25 mouse cellular contexts compared by ENCODE assay signal in the genomic region with DNA sequence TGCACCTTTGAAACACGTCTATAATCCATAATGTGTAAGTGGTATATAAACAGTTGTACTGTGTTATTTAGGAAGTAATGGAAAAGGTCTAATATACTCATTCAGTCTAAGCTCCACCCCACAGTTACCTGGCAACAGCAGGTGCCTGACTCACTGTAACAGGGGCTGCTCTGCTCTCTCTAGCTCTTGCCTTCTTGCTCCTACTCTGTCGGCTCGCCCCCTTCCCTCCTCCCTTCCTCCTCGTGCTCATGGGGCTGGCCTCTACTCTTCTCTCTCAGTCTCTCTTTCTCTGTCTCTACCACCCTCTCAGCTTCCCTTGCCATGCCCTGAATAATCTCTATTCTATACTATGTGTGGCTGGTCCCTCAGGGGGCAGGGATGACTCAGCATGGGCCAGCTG. TPM values are rescaled to one million over a fixed set of nuclear protein-coding genes. Genes with fewer than 3 reads are reported as not detected.
DNase-seq lines count a peak whose midpoint lies in the region; TF ChIP-seq lines count a peak whose summit lies in the region.
"Had no signal": no experiment of that assay in that cellular context is flagged by ENCODE, and none has a peak within 500 bp of the region (broad histone marks: within the 10 kb centered on the region; RNA-seq: fewer than 3 reads in every experiment).

No protein-coding gene starts in this region.

- H3K27ac ChIP-seq in kidney, adult 2 months (ENCODE audit: insufficient read depth, low read depth, low read length) = no peak overlapping the region
- H3K27ac ChIP-seq in ES-Bruce4 (ENCODE audit: insufficient read depth, low read length) = peak overlapping the region; percentile 94
- H3K27ac ChIP-seq: embryonic facial prominence, embryonic 10.5 days; embryonic facial prominence, embryonic 15.5 days; forebrain, embryonic 12.5 days; limb, embryonic 13.5 days; macrophage; stomach, postnatal 0 days had no signal

- WGBS in kidney, adult 2 months = 17% methylated on average over 4 of the region's 4 CpGs
- 39% methylated on average over 4 of the region's 4 CpGs for WGBS in lung, adult 2 months

- TF ChIP-seq POLR2A in kidney, adult 2 months (IDR thresholded peaks at IDR 0.05; ENCODE audit: low read depth, low read length) = no peak
- TF ChIP-seq POLR2A in lung, adult 2 months (IDR thresholded peaks at IDR 0.05; ENCODE audit: borderline replicate concordance, extremely low read depth, low read depth, low read length) = 0 out of 2 replicates have a peak, but pooled peaks have one; percentile 10
- no peak for TF ChIP-seq POLR2A in ES-Bruce4 (IDR thresholded peaks at IDR 0.05; ENCODE audit: insufficient read depth, low read length)

- H3K36me3 ChIP-seq in kidney, adult 2 months (ENCODE audit: control insufficient read depth, insufficient read depth, low read length) = no peaks in the 10 kb centered on the region
- no peaks in the 10 kb centered on the region for H3K36me3 ChIP-seq in ES-Bruce4 (ENCODE audit: control insufficient read depth, insufficient read depth, low read length, poor library complexity, severe bottlenecking)

- H3K27me3 ChIP-seq in kidney, adult 2 months (replicated peaks; ENCODE audit: control insufficient read depth, insufficient read depth, low read length) = no peaks in the 10 kb centered on the region
- no peaks in the 10 kb centered on the region for H3K27me3 ChIP-seq in ES-Bruce4 (ENCODE audit: control insufficient read depth, insufficient read depth, low read length, poor library complexity, severe bottlenecking)
- H3K27me3 ChIP-seq: embryonic facial prominence, embryonic 15.5 days; forebrain, embryonic 12.5 days; heart, embryonic 12.5 days; hindbrain, embryonic 13.5 days; limb, embryonic 13.5 days had no signal

- H3K9ac ChIP-seq in ES-Bruce4 (ENCODE audit: low read depth, poor library complexity, severe bottlenecking) = peak overlapping the region; percentile 18; the same call in 1 of the 2 replicates
- H3K9ac ChIP-seq: embryonic facial prominence, embryonic 15.5 days; forebrain, embryonic 12.5 days; heart, embryonic 12.5 days; hindbrain, embryonic 13.5 days; limb, embryonic 13.5 days had no signal

- H3K4me3 ChIP-seq in kidney, adult 2 months (ENCODE audit: insufficient read depth, low read depth, low read length) = no peak overlapping the region
- H3K4me3 ChIP-seq in lung, adult 2 months (replicated peaks; ENCODE audit: extremely low read depth, low read depth, low read length) = no peak overlapping the region
- peak overlapping the region; percentile 16; the same call in 1 of the 2 replicates for H3K4me3 ChIP-seq in ES-Bruce4 (ENCODE audit: low read depth, low read length)
- H3K4me3 ChIP-seq: embryonic facial prominence, embryonic 10.5 days; embryonic facial prominence, embryonic 15.5 days; forebrain, embryonic 12.5 days; heart, embryonic 12.5 days; hindbrain, embryonic 13.5 days; limb, embryonic 13.5 days had no signal

- peak; percentile 22 for DNase-seq in kidney, adult 11 months
- no peak for DNase-seq in kidney, adult 2 months
- DNase-seq in lung, adult 2 months = no peak
- no peak for DNase-seq in lung, postnatal 4 days
- DNase-seq in A20 (ENCODE audit: low read depth, low spot score) = peak; percentile 64
- no peak for DNase-seq in T-cell, adult 2 months (ENCODE audit: low spot score)
- DNase-seq in cerebellum, adult 8-10 months = no peak
- DNase-seq: adrenal gland, adult 8-10 months; cerebellum, adult 2 months; cerebellum, postnatal 25 days; heart, adult 18-20 months; heart, postnatal 4 days; midbrain, embryonic 14.5 days; right cerebral cortex, postnatal 25 days; thymus, adult 18-20 months; thymus, postnatal 25 days had no signal

- no peak for TF ChIP-seq CTCF in kidney, adult 2 months (conservative IDR thresholded peaks at IDR 0.05; ENCODE audit: insufficient read depth, insufficient read length, low read depth, low read length)
- TF ChIP-seq CTCF in lung, adult 2 months (IDR thresholded peaks at IDR 0.05; ENCODE audit: insufficient read depth, low read length) = no peak
- no peak for TF ChIP-seq CTCF in ES-Bruce4 (IDR thresholded peaks at IDR 0.05; ENCODE audit: low read depth, low read length)

- peaks cover 18% of the 10 kb centered on the region for H3K4me1 ChIP-seq in kidney, adult 2 months (ENCODE audit: control insufficient read depth, insufficient read depth, low read length)
- H3K4me1 ChIP-seq in lung, adult 2 months (ENCODE audit: control insufficient read depth, insufficient read depth, low read length) = peaks cover 15% of the 10 kb centered on the region
- peaks cover 2% of the 10 kb centered on the region for H3K4me1 ChIP-seq in ES-Bruce4 (ENCODE audit: control insufficient read depth, insufficient read depth, low read length)

- H3K9me3 ChIP-seq in ES-Bruce4 (replicated peaks; ENCODE audit: control insufficient read depth, insufficient read depth, low read length, poor library complexity, severe bottlenecking) = no peaks in the 10 kb centered on the region
- H3K9me3 ChIP-seq: embryonic facial prominence, embryonic 10.5 days; embryonic facial prominence, embryonic 15.5 days; forebrain, embryonic 12.5 days; heart, embryonic 12.5 days; hindbrain, embryonic 13.5 days; limb, embryonic 13.5 days had no signal

- peak; percentile 60; the same call in 1 of the 2 replicates for TF ChIP-seq EP300 in ES-Bruce4 (IDR thresholded peaks at IDR 0.05; ENCODE audit: insufficient read depth, low read depth, low read length)

RNA-seq across cellular contexts. Expression of gene Zdhhc18, which starts 7.0 kb away (rescaled TPM):
- polyA plus RNA-seq in kidney, adult 2 months (2012; rRNA removed) = 28.7 and 31.6 TPM in 2 replicates
- 79.1 and 85.6 TPM in 2 replicates for polyA plus RNA-seq in lung, adult 2 months (2012; rRNA removed)
- 34.4 and 43.8 TPM in 2 replicates for polyA plus RNA-seq in ES-Bruce4 (2011; ENCODE audit: insufficient read depth, insufficient read length, low read depth, missing spikeins)

RNA-seq across cellular contexts. Expression of gene Pigv, which starts 15.4 kb away (rescaled TPM):
- 15.8 and 16.2 TPM in 2 replicates for polyA plus RNA-seq in kidney, adult 2 months (2012; rRNA removed)
- 13.6 and 15.9 TPM in 2 replicates for polyA plus RNA-seq in lung, adult 2 months (2012; rRNA removed)
- 12.8 and 15.2 TPM in 2 replicates for polyA plus RNA-seq in ES-Bruce4 (2011; ENCODE audit: insufficient read depth, insufficient read length, low read depth, missing spikeins)

RNA-seq across cellular contexts. Expression of gene Sfn, which starts 55.0 kb away (rescaled TPM):
- polyA plus RNA-seq in kidney, adult 2 months (2012; rRNA removed) = 7.2 and 7.6 TPM in 2 replicates
- polyA plus RNA-seq in lung, adult 2 months (2012; rRNA removed) = 13.0 and 107 TPM in 2 replicates
- 250 and 292 TPM in 2 replicates for polyA plus RNA-seq in ES-Bruce4 (2011; ENCODE audit: insufficient read depth, insufficient read length, low read depth, missing spikeins)

Comparison
In these comparisons a context has a peak if more than half of its experiments do, and no peak if none do; other contexts are left out.
1. DNase-seq: peak in kidney, adult 11 months (single experiment) and A20 (single experiment); none in kidney, adult 2 months (single experiment), lung, adult 2 months (single experiment), lung, postnatal 4 days (0 of 2), T-cell, adult 2 months (single experiment) and cerebellum, adult 8-10 months (single experiment).